ENCODE assay signal across 15 mouse cellular contexts in the genomic region with DNA sequence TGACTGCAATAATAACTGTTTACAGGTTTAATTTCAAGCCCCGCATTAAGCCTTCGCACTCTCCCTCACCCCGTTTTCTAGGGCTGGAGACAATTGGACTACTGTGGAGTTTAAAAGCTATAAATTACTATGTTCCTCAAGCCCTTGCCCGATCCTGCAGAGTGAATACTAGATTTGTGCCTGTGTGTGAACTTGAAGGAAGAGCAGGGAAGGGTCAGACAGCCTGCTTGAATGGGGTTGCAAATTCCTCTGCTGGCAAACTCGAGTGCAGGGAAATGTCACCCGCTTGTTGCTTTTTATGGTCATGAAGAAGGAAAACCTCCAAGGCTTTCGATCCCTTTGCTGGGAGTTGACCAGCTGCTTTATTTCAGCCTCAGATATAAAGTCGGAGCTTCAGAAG. TPM values are rescaled to one million over a fixed set of nuclear protein-coding genes. Genes with fewer than 3 reads are reported as not detected.
DNase-seq lines count a peak whose midpoint lies in the region; ATAC-seq and TF ChIP-seq lines count a peak whose summit lies in the region.
"Had no signal": no experiment of that assay in that cellular context is flagged by ENCODE, and none has a peak within 500 bp of the region (broad histone marks: within the 10 kb centered on the region; RNA-seq: fewer than 3 reads in every experiment).

No protein-coding gene starts in this region.

- no peak for ATAC-seq in limb, embryonic 12.5 days (ENCODE audit: insufficient number of reproducible peaks, insufficient read depth, low FRiP score, low TSS enrichment, low read depth)
- ATAC-seq in kidney, postnatal 0 days (replicated peaks; ENCODE audit: low FRiP score, low read depth): no peak
- no peak for ATAC-seq in CD4-positive, CD25-positive, alpha-beta regulatory T cell, adult 4 months
- ATAC-seq: midbrain, embryonic 13.5 days had no signal

- H3K4me2 ChIP-seq in limb, embryonic 12.5 days: peak overlapping the region; percentile 15; the same call in 1 of the 2 replicates
- H3K4me2 ChIP-seq in kidney, postnatal 0 days (ENCODE audit: low read length): no peak overlapping the region
- H3K4me2 ChIP-seq: hindbrain, embryonic 14.5 days; liver, embryonic 15.5 days; midbrain, embryonic 13.5 days had no signal

- 0 out of 2 replicates have a peak overlapping the region, but pooled peaks have one; percentile 29 for H3K27ac ChIP-seq in limb, embryonic 12.5 days
- H3K27ac ChIP-seq in limb, embryonic 10.5 days: no peak overlapping the region
- H3K27ac ChIP-seq in kidney, postnatal 0 days: peak overlapping the region; percentile 56
- H3K27ac ChIP-seq: forebrain, embryonic 10.5 days; hindbrain, embryonic 14.5 days; liver, embryonic 15.5 days; midbrain, embryonic 13.5 days had no signal

- no peak overlapping the region for H3K4me3 ChIP-seq in limb, embryonic 12.5 days (replicated peaks)
- H3K4me3 ChIP-seq in limb, embryonic 10.5 days: no peak overlapping the region
- H3K4me3 ChIP-seq in kidney, postnatal 0 days (replicated peaks; ENCODE audit: low read depth, low read length): no peak overlapping the region
- H3K4me3 ChIP-seq: forebrain, embryonic 10.5 days; liver, embryonic 15.5 days; midbrain, embryonic 13.5 days had no signal

- H3K27me3 ChIP-seq in limb, embryonic 12.5 days: no peaks in the 10 kb centered on the region
- H3K27me3 ChIP-seq in limb, embryonic 10.5 days (ENCODE audit: low read depth, poor library complexity, severe bottlenecking): no peaks in the 10 kb centered on the region
- no peaks in the 10 kb centered on the region for H3K27me3 ChIP-seq in kidney, postnatal 0 days (ENCODE audit: insufficient read depth, low read length)
- H3K27me3 ChIP-seq: liver, embryonic 15.5 days; midbrain, embryonic 13.5 days had no signal

- no peak for TF ChIP-seq CTCF in kidney, postnatal 0 days (IDR thresholded peaks at IDR 0.05; ENCODE audit: low read depth)

- H3K36me3 ChIP-seq in limb, embryonic 12.5 days: no peaks in the 10 kb centered on the region
- no peaks in the 10 kb centered on the region for H3K36me3 ChIP-seq in limb, embryonic 10.5 days
- no peaks in the 10 kb centered on the region for H3K36me3 ChIP-seq in kidney, postnatal 0 days (ENCODE audit: insufficient read depth, low read length)
- H3K36me3 ChIP-seq: forebrain, embryonic 10.5 days; liver, embryonic 15.5 days; midbrain, embryonic 13.5 days had no signal

- WGBS in limb, embryonic 12.5 days: 39% methylated on average over 8 of the region's 8 CpGs
- 64% methylated on average over 8 of the region's 8 CpGs for WGBS in limb, embryonic 10.5 days
- 22% methylated on average over 8 of the region's 8 CpGs for WGBS in kidney, postnatal 0 days

- H3K9ac ChIP-seq in limb, embryonic 12.5 days (replicated peaks): no peak overlapping the region
- H3K9ac ChIP-seq in kidney, postnatal 0 days (ENCODE audit: low read depth, low read length): no peak overlapping the region
- H3K9ac ChIP-seq: hindbrain, embryonic 14.5 days; liver, embryonic 15.5 days; midbrain, embryonic 13.5 days had no signal

- H3K4me1 ChIP-seq in limb, embryonic 12.5 days (replicated peaks): peaks cover 14% of the 10 kb centered on the region
- H3K4me1 ChIP-seq in limb, embryonic 10.5 days: peaks cover 7% of the 10 kb centered on the region; the same call in 1 of the 2 replicates
- H3K4me1 ChIP-seq in kidney, postnatal 0 days (replicated peaks; ENCODE audit: insufficient read depth, low read length): no peaks in the 10 kb centered on the region
- H3K4me1 ChIP-seq: liver, embryonic 15.5 days had no signal

- H3K9me3 ChIP-seq in limb, embryonic 12.5 days: no peaks in the 10 kb centered on the region
- no peaks in the 10 kb centered on the region for H3K9me3 ChIP-seq in limb, embryonic 10.5 days (replicated peaks)
- H3K9me3 ChIP-seq in kidney, postnatal 0 days (replicated peaks; ENCODE audit: low read length): no peaks in the 10 kb centered on the region
- H3K9me3 ChIP-seq: forebrain, embryonic 10.5 days; liver, embryonic 15.5 days; midbrain, embryonic 13.5 days had no signal

- DNase-seq in embryo, embryonic 10 days (ENCODE audit: low spot score): peak; percentile 24
- DNase-seq in embryo, embryonic 9.5 days (ENCODE audit: extremely low spot score): no peak
- no peak for DNase-seq in limb, embryonic 10.5 days (ENCODE audit: low spot score)
- DNase-seq in kidney, postnatal 0 days (ENCODE audit: low spot score): peak; percentile 81
- peak; percentile 58 for DNase-seq in mesoderm, embryonic 11.5 days (ENCODE audit: low read depth, low spot score)
- DNase-seq in layer of hippocampus, postnatal 36 days: no peak
- DNase-seq: adrenal gland, adult 2 months; gastrocnemius, postnatal 10 days; right cerebral cortex, postnatal 25 days had no signal

RNA-seq across cellular contexts. Expression of a gene that starts 19.6 kb away (rescaled TPM):
- 15.7 and 18.1 TPM in 2 replicates for polyA plus RNA-seq in limb, embryonic 12.5 days (2016; fragmentation: Nextera tagmentation; extraction: Ambion mirVana)
- 8.4 and 9.0 TPM in 2 replicates for polyA plus RNA-seq in limb, embryonic 10.5 days (2016; fragmentation: Nextera tagmentation; extraction: Ambion mirVana)
- 53.7 and 54.4 TPM in 2 replicates for polyA plus RNA-seq in kidney, postnatal 0 days (2015; fragmentation: Nextera tagmentation; extraction: Ambion mirVana)
- total RNA-seq in layer of hippocampus, postnatal 36 days (2021): 10 to 100 TPM; 10.6 to 14.6 TPM
- polyA plus RNA-seq in CD4-positive, CD25-positive, alpha-beta regulatory T cell, adult 4 months (2017; shearing (Covaris generic)): 1 to 10 TPM; 6.7 to 7.9 TPM

Comparison
In these comparisons a context has a peak if more than half of its experiments do, and no peak if none do; other contexts are left out.
1. DNase-seq: peak in embryo, embryonic 10 days (single experiment), kidney, postnatal 0 days (single experiment) and mesoderm, embryonic 11.5 days (single experiment); none in embryo, embryonic 9.5 days (single experiment), limb, embryonic 10.5 days (single experiment) and layer of hippocampus, postnatal 36 days (0 of 2).